Mouse (Mus musculus): ENCODE measurements at regions not wholly inside any gene's neighbourhood (a gene's known extent, or its start where the extent isn't known, plus 50 kb on each side); places are given as distances from the start of the nearest gene placed in this dataset.

DNA sequence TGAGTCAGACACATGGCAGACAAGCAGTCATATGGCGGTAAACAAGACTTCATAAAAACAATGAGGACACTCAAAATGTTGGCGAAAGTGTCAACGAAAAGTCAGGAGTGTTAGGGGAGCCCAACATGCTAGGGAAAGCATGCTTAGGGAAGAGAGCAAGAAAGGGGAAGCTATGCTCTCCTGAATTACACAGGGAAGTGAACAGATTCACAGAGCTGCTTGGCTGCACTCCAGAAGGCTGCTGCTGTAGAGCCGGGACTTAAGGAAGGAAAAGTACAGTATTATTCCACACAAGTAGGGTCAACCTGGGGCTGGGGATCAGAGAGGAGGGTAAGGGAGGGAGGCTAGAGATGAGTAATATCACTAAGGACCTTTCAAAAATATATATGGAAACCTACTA lies 124.7 kb upstream of the Aco1 start:
- in situ Hi-C loops (cut with MboI; ENCODE audit: low pct_unique_long_range_greater_than_20kb): no loop called here
- POLR2A ChIA-PET: no interaction called here
- CTCF ChIA-PET: interaction anchor here (1.3 kb wide), 1 partner anchor 17 kb away, joined by 3 read pairs; no protein-coding TSS in a partner anchor
- DNase-seq (ENCODE audit: low read depth, low spot score) (no peak), ATAC-seq (no peak)
- no peak for TF ChIP-seq CTCF (IDR thresholded peaks at IDR 0.05)
- no peaks in the 10 kb centered on the region for H3K27me3 ChIP-seq

- ChIA-PET CTCF (no interaction called here), POLR2A (no interaction called here)
- H3K27me3 ChIP-seq: no peaks in the 10 kb centered on the region
- DNase-seq (ENCODE audit: low read depth, low spot score) (no peak), ATAC-seq (no peak)
- TF ChIP-seq CTCF (IDR thresholded peaks at IDR 0.05): no peak
- in situ Hi-C loops (cut with MboI; ENCODE audit: low pct_unique_long_range_greater_than_20kb): no loop called here
Measured at GRCm38 (mm10) chr4:40031361-40031760, 111.5 kb upstream of the Aco1 start.

GRCm38 (mm10) chr4:40047846-40048245 lies 95.0 kb upstream of the Aco1 start:
- TF ChIP-seq CTCF (IDR thresholded peaks at IDR 0.05): no peak
- ATAC-seq: no peak
- ChIA-PET POLR2A (no interaction called here), CTCF (interaction anchor here (2.1 kb wide), 1 partner anchor 12 kb away, joined by 4 read pairs; no protein-coding TSS in a partner anchor)
- peaks cover 14% of the 10 kb centered on the region for H3K27me3 ChIP-seq
- in situ Hi-C loops (cut with MboI; ENCODE audit: low pct_unique_long_range_greater_than_20kb): no loop called here
- DNase-seq (ENCODE audit: low read depth, low spot score): no peak

DNA sequence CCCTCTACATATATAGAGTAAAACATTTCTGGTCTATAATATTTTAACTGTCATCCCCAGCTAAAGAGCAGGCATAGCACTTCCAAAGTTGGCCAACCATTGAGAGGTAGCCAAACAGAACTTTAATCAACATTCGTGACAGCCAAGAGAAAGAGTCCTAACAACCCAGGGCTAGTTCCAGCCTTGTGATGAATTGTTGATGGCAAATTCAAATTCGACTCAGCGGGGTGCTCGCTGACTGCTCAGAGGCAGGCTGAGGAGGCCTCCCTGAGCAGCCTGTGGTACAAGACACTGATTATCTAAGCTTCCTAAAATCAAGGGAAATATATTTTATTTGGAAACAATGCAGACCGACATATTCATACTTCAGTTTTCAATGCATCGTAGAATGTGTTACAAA lies 93.8 kb upstream of the Aco1 start:
- no peak for ATAC-seq
- DNase-seq (ENCODE audit: low read depth, low spot score): no peak
- peaks cover 14% of the 10 kb centered on the region for H3K27me3 ChIP-seq
- in situ Hi-C loops (cut with MboI; ENCODE audit: low pct_unique_long_range_greater_than_20kb): no loop called here
- ChIA-PET POLR2A (no interaction called here), CTCF (no interaction called here)
- TF ChIP-seq CTCF (IDR thresholded peaks at IDR 0.05): no peak

GRCm38 (mm10) chr4:40051848-40052247 lies 91.0 kb upstream of the Aco1 start:
- ATAC-seq: no peak
- ChIA-PET CTCF (no interaction called here), POLR2A (no interaction called here)
- in situ Hi-C loops (cut with MboI; ENCODE audit: low pct_unique_long_range_greater_than_20kb): no loop called here
- TF ChIP-seq CTCF (IDR thresholded peaks at IDR 0.05): no peak
- H3K27me3 ChIP-seq: peaks cover 14% of the 10 kb centered on the region
- DNase-seq (ENCODE audit: low read depth, low spot score): no peak

DNA sequence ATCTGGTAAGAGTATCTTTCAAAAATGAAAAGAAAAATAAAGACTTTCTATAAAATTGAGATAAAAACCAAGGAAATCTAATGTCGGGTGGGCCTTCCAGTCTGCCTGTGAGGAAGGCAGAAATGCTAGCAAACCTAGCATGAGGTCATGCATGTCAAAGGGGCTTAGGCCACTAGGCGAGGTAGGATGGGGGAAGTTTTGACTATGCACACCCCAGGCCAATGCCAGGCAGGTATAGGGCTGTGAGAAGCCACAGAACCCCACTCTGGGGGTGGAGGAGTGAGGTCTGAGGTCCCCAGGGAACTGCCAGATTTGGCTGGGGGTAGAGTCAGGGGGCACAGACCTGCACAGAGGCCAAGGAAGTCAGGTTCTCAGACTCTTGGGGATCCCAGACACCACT lies 89.5 kb upstream of the Aco1 start:
- peaks cover 14% of the 10 kb centered on the region for H3K27me3 ChIP-seq
- TF ChIP-seq CTCF (IDR thresholded peaks at IDR 0.05): no peak
- in situ Hi-C loops (cut with MboI; ENCODE audit: low pct_unique_long_range_greater_than_20kb): no loop called here
- POLR2A ChIA-PET: no interaction called here
- CTCF ChIA-PET: no interaction called here
- no peak for ATAC-seq
- no peak for DNase-seq (ENCODE audit: low read depth, low spot score)

DNA sequence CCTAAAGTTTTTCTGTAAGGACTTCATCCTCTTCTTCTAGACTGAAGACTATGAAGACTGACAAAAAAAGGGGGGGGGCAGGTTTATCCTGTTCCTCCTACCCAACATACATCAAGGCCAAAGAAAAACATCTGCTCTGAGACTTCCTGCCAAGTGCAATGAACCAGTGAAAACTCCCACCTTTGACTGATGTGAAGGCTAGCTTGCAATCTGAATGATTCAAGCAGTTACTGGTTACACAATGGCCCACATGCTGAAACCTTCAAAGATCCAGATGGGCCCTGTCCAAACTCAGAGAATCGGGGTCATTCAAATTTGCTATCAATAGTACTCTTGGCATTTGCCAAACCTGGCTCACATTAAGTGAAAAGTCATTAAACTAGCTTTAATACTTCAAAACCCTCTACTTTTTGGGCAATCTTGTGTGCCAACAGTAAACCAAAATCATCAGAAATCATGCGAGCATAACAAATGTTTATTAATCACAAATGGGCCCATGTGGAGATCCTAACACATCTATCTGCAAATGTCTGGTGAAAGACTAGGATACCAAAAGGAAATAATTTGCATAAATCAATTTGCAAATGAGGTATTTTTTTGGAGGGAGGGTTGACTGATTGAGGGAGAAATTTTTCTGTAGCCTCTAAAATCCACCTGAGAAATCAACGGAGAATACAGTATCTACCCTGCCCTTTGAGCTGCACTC lies 79.0 kb upstream of the Aco1 start:
- in situ Hi-C loops (cut with MboI; ENCODE audit: low pct_unique_long_range_greater_than_20kb): no loop called here
- H3K27me3 ChIP-seq: peaks cover 3% of the 10 kb centered on the region
- CTCF ChIA-PET: no interaction called here
- POLR2A ChIA-PET: no interaction called here
- no peak for TF ChIP-seq CTCF (IDR thresholded peaks at IDR 0.05)
- ATAC-seq: no peak
- no peak for DNase-seq (ENCODE audit: low read depth, low spot score)

GRCm38 (mm10) chr4:40064457-40064836 lies 78.4 kb upstream of the Aco1 start:
- CTCF ChIA-PET: no interaction called here
- ATAC-seq: no peak
- TF ChIP-seq CTCF (IDR thresholded peaks at IDR 0.05): no peak
- in situ Hi-C loops (cut with MboI; ENCODE audit: low pct_unique_long_range_greater_than_20kb): no loop called here
- DNase-seq (ENCODE audit: low read depth, low spot score): no peak
- POLR2A ChIA-PET: no interaction called here
- peaks cover 3% of the 10 kb centered on the region for H3K27me3 ChIP-seq

GRCm38 (mm10) chr4:40070959-40071634 lies 71.8 kb upstream of the Aco1 start:
- ChIA-PET CTCF (no interaction called here), POLR2A (no interaction called here)
- no peak for TF ChIP-seq CTCF (IDR thresholded peaks at IDR 0.05)
- H3K27me3 ChIP-seq: no peaks in the 10 kb centered on the region
- in situ Hi-C loops (cut with MboI; ENCODE audit: low pct_unique_long_range_greater_than_20kb): no loop called here
- no peak for ATAC-seq
- no peak for DNase-seq (ENCODE audit: low read depth, low spot score)

- in situ Hi-C loops (cut with MboI; ENCODE audit: low pct_unique_long_range_greater_than_20kb): no loop called here
- DNase-seq (ENCODE audit: low read depth, low spot score) (no peak), ATAC-seq (no peak)
- TF ChIP-seq CTCF (IDR thresholded peaks at IDR 0.05): no peak
- ChIA-PET CTCF (no interaction called here), POLR2A (no interaction called here)
- H3K27me3 ChIP-seq: peaks cover 5% of the 10 kb centered on the region
Measured at GRCm38 (mm10) chr4:40081035-40081434, 61.8 kb upstream of the Aco1 start.

DNA sequence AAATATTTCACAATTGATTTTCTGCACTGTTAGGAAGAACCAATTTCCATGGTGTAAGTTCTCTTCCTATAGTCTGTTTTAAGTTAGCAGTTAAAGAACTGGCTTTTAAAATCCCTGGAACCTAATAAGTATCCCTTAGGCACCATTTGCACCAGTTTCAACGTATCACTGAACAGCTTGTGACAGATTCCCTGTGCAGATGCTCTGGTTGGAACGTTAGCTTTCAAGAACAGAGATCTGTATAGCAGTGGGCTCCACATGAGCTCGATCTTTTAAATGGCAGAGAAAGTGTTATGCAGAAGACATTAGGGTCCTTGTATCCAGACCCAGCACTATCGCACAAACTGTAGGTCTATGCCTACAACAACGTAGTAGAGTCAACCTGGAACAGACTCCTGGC lies 52.6 kb upstream of the Aco1 start:
- no peaks in the 10 kb centered on the region for H3K27me3 ChIP-seq
- POLR2A ChIA-PET: no interaction called here
- ATAC-seq: no peak
- CTCF ChIA-PET: no interaction called here
- in situ Hi-C loops (cut with MboI; ENCODE audit: low pct_unique_long_range_greater_than_20kb): no loop called here
- DNase-seq (ENCODE audit: low read depth, low spot score): no peak
- no peak for TF ChIP-seq CTCF (IDR thresholded peaks at IDR 0.05)

Measured in Patski (cell line).